Mouse (Mus musculus) kidney, postnatal 10 days (tissue): Measurements from ENCODE around the gene Olfr391-ps.

ENCODE experiments used
- DNase-seq: peaks from one replicate; pipeline ENCODE4 v3.0.0; 2021; ENCODE audit warnings: mixed read lengths

Gene Olfr391-ps

GRCm38 (mm10) chr11:73802952-73803351, at the start of gene Olfr391-ps:
Olfr391-ps (minus strand) TSS chr11:73803052.
- no peak for DNase-seq

GRCm38 (mm10) chr11:73851354-73851753, 48.5 kb upstream of the Olfr391-ps start, which contains the start of gene Olfr393:
Olfr393 (minus strand) TSS chr11:73851454.
- DNase-seq = no peak

- DNase-seq = no peak
Observed at GRCm38 (mm10) chr11:73816949-73817348, 14.1 kb upstream of the Olfr391-ps start, which contains the start of gene Olfr392. Olfr392 (minus strand) TSS chr11:73817049.

DNA sequence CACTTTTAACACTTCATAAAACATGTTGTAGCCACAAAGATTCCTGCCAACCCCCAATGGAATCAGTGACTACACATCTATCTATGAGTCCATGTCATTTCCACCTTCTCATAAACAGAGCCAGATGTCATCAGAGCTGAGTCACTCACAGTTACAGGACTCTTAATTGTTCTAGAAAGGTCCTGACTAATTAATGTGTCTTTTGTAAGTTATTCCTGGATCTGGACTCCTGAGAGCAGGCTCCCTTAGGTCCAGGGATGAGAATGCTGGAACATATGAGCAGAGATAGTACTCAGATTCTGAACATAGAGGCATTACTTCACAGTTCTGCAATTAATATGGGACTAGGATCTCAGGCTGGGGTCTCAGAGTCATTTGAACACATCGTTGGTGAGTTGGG, 20.2 kb downstream of the Olfr391-ps start, which contains the start of gene Olfr390:
Olfr390 (plus strand) TSS at position 301 of the 400 bp plus-strand sequence.
- DNase-seq = no peak

DNA sequence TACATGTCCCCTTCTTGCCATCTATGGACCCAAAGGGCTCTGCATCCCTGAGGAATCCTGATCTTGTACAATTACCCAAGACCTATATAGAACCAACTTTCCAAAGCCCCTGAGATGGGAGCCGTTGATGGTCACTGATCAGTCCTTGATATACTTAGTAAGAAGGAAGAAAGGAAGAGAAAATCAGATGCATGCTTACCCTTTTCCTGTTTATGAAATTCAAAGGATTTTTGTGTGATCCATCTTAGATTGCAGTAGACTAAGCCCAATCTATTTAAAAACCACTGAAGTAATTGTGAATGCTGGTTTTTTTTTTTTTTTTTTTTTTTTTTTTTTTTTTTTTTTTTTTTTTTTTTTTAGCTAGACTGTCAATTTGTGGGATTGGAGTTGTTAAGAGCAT, 22.2 kb downstream of the Olfr391-ps start, which contains the start of gene Olfr389:
Olfr389 (minus strand) TSS at position 101 of the 400 bp plus-strand sequence.
- no peak for DNase-seq

DNA sequence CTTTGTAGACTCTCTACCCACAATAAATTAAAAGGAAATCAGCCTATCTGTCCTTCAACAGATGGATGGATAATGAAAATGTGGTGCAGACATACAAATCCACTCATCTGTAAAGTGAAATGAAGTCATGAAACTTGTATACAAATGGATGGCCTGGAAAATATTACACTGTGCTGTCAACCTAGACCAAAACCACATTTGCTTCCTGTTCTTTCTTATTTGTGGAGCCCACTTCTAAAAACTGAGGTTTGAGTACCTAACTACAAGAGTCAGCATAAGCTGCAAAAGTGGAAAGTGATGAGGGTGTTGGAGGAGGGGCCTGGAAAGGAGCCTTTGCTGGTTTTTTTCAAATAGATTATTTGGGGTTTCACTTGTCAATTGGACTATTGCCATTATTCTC, 43.7 kb downstream of the Olfr391-ps start:
- DNase-seq = no peak
